Mouse (Mus musculus) heart, embryonic 13.5 days (tissue): ENCODE measurements at regions not wholly inside any gene's neighbourhood (a gene's known extent, or its start where the extent isn't known, plus 50 kb on each side); places are given as distances from the start of the nearest gene placed in this dataset.

Source experiments
- ATAC-seq: fragments of 200-750 bp; cut with Nextera tagmentation; 2 replicates; pipeline ENCODE4 v1.8.0; 2017; ENCODE audit warnings: moderate TSS enrichment; ENCODE audit not compliant: insufficient number of reproducible peaks, low FRiP score, low TSS enrichment; ENCODE audit errors: extremely low read depth
- H3K27ac ChIP-seq: fragments of 300-500 bp; sonication (generic); replicated peaks from 2 replicates; pipeline ENCODE4 v1.5.1; 2015; ENCODE audit warnings: moderate library complexity, mild to moderate bottlenecking, inconsistent platforms
- H3K27me3 ChIP-seq: fragments of 300-500 bp; sonication (generic); replicated peaks from 2 replicates; pipeline ENCODE4 v1.6.1; 2015; ENCODE audit warnings: mild to moderate bottlenecking, inconsistent platforms
- H3K36me3 ChIP-seq: fragments of 300-500 bp; sonication (generic); 2 replicates; pipeline ENCODE4 v1.6.1; 2015; ENCODE audit warnings: mild to moderate bottlenecking, inconsistent platforms
- H3K4me1 ChIP-seq: fragments of 300-500 bp; sonication (generic); 2 replicates; pipeline ENCODE4 v1.6.1; 2015; ENCODE audit warnings: inconsistent platforms
- H3K4me2 ChIP-seq: fragments of 300-500 bp; sonication (generic); 2 replicates; pipeline ENCODE4 v1.6.1; 2015; ENCODE audit warnings: inconsistent platforms, mild to moderate bottlenecking, moderate library complexity
- H3K4me3 ChIP-seq: fragments of 300-500 bp; sonication (generic); 2 replicates; pipeline ENCODE4 v1.5.1; 2015; ENCODE audit warnings: moderate library complexity, mild to moderate bottlenecking, inconsistent platforms
- H3K9ac ChIP-seq: fragments of 300-500 bp; sonication (generic); 2 replicates; pipeline ENCODE4 v1.6.1; 2015; ENCODE audit warnings: inconsistent platforms, mild to moderate bottlenecking, moderate library complexity
- H3K9me3 ChIP-seq: fragments of 300-500 bp; sonication (generic); 2 replicates; pipeline ENCODE4 v1.6.1; 2016; ENCODE audit warnings: inconsistent platforms
- WGBS: fragments of 180-500 bp; shearing (Covaris S2); methylation state at CpG from one replicate; pipeline ENCODE4 v1.1.7; 2015; ENCODE audit warnings: mixed read lengths; 5-methylcytosine and 5-hydroxymethylcytosine counted together

DNA sequence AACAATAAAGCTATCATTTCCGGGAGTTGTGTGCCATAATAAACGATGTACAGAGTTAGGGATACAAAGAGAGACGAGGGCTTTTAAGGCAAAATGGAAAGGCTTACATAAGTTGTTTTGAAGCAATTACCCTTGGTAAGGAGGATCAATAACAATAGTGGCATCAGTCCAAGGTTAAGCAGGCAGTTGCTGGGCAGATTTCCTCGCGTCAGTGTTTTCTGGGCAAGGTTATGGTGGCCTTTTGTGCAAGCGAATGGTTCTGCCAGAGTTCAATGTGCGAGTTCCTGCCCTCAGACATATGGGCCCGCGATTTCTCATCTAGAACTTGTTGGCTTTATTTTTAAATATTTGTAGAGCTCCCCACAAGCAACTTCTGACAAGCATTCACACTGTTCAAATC lies 597.7 kb downstream of the Gm19410 start:
- Histone ChIP-seq H3K36me3 (no peaks in the 10 kb centered on the region), H3K9ac (no peak overlapping the region), H3K27ac (no peak overlapping the region), H3K4me2 (no peak overlapping the region), H3K9me3 (no peaks in the 10 kb centered on the region), H3K4me1 (no peaks in the 10 kb centered on the region), H3K4me3 (no peak overlapping the region), H3K27me3 (no peaks in the 10 kb centered on the region)
- ATAC-seq: no peak
- 74% methylated on average over 9 of the region's 9 CpGs for WGBS

- no peak overlapping the region for H3K4me2 ChIP-seq
- no peaks in the 10 kb centered on the region for H3K27me3 ChIP-seq
- H3K9ac ChIP-seq: no peak overlapping the region
- H3K4me1 ChIP-seq: no peaks in the 10 kb centered on the region
- no peaks in the 10 kb centered on the region for H3K9me3 ChIP-seq
- no peaks in the 10 kb centered on the region for H3K36me3 ChIP-seq
- 74% methylated on average over 6 of the region's 6 CpGs for whole genome bisulfite sequencing
- H3K4me3 ChIP-seq: no peak overlapping the region
- H3K27ac ChIP-seq: no peak overlapping the region
- ATAC-seq: no peak
Measured at GRCm38 (mm10) chr8:36364567-36365231, 599.1 kb downstream of the Gm19410 start.

GRCm38 (mm10) chr8:36365945-36366344 lies 600.4 kb downstream of the Gm19410 start:
- 53% methylated on average over 2 of the region's 2 CpGs for WGBS
- H3K36me3 ChIP-seq: no peaks in the 10 kb centered on the region
- H3K9me3 ChIP-seq: no peaks in the 10 kb centered on the region
- no peak overlapping the region for H3K9ac ChIP-seq
- no peak overlapping the region for H3K4me2 ChIP-seq
- no peaks in the 10 kb centered on the region for H3K27me3 ChIP-seq
- H3K4me1 ChIP-seq: no peaks in the 10 kb centered on the region
- H3K27ac ChIP-seq: no peak overlapping the region
- ATAC-seq: no peak
- H3K4me3 ChIP-seq: no peak overlapping the region

DNA sequence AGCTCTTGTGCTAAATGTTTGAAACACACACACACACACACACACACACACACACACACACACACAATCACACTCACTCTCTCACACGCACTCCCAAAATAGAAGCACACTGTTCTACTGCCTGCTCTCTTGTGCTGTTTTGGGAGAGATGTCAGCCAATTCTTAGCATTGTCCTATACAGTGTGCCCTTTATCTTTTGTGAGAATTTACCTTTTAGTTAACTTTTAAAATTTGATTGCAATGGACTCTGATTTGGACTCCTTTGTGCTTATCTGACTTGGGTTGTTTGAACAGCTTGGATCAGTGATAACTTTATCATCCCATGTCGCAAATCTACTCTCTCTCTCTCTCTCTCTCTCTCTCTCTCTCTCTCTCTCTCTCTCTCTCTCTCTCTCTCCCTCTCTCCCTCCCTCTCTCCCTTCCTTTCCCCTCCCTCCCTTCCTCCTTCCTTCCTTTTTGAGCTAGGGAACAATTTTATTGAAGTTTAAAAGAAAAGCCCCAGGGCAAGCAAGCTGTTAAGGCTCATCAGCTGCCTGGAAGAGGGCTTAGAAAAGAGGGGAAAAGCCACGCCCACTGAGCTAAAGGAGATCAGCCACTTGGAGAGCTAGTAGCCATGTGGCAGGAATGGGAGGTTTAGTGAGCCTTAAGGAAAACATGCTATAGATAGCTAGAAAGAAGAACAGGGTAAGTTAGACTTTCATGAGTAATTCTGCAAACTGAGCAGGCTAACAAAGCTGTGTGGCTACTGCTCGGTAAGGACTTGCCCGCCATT lies 611.2 kb downstream of the Gm19410 start:
- Histone ChIP-seq H3K27me3 (no peaks in the 10 kb centered on the region), H3K36me3 (no peaks in the 10 kb centered on the region), H3K4me3 (no peak overlapping the region), H3K4me1 (peaks cover 20% of the 10 kb centered on the region), H3K9ac (no peak overlapping the region), H3K27ac (peak overlapping the region; percentile 28; the same call in 1 of the 2 replicates), H3K4me2 (no peak overlapping the region), H3K9me3 (no peaks in the 10 kb centered on the region)
- 49% methylated on average over 5 of the region's 5 CpGs for WGBS
- ATAC-seq: no peak

- ATAC-seq: no peak
- Histone ChIP-seq H3K27me3 (no peaks in the 10 kb centered on the region), H3K9ac (no peak overlapping the region), H3K4me1 (peaks cover 11% of the 10 kb centered on the region), H3K9me3 (no peaks in the 10 kb centered on the region), H3K4me2 (peak overlapping the region; percentile 8; the same call in 1 of the 2 replicates), H3K27ac (peak overlapping the region; percentile 37; the same call in 1 of the 2 replicates), H3K36me3 (no peaks in the 10 kb centered on the region), H3K4me3 (no peak overlapping the region)
- 24% methylated on average over 9 of the region's 9 CpGs for WGBS
Measured at GRCm38 (mm10) chr8:36394487-36394886, 598.9 kb upstream of the AI429214 start.

DNA sequence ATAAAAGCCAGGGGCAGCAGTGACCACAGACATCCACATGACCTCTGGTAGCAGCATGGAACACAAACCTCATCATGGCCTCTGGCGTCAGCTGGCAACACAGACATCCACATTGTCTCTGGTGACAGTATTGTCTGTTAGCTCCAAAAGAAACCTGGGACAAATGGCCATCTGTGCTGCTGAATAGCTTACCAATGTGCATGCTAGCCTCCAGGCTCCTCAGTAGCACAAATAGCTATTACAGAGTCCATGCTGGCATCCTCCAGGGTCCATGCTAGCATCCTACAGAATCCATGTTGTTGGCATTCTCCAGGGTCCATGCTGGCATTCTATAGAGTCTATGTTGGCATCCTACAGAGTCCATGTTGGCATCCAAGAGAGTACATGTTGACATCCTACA lies 596.9 kb upstream of the AI429214 start:
- no peak overlapping the region for H3K4me2 ChIP-seq
- no peaks in the 10 kb centered on the region for H3K9me3 ChIP-seq
- WGBS: 79% methylated on average over 1 of the region's 1 CpGs
- H3K27ac ChIP-seq: no peak overlapping the region
- no peak for ATAC-seq
- no peaks in the 10 kb centered on the region for H3K27me3 ChIP-seq
- H3K36me3 ChIP-seq: no peaks in the 10 kb centered on the region
- H3K4me1 ChIP-seq: peaks cover 11% of the 10 kb centered on the region
- no peak overlapping the region for H3K4me3 ChIP-seq
- H3K9ac ChIP-seq: no peak overlapping the region

DNA sequence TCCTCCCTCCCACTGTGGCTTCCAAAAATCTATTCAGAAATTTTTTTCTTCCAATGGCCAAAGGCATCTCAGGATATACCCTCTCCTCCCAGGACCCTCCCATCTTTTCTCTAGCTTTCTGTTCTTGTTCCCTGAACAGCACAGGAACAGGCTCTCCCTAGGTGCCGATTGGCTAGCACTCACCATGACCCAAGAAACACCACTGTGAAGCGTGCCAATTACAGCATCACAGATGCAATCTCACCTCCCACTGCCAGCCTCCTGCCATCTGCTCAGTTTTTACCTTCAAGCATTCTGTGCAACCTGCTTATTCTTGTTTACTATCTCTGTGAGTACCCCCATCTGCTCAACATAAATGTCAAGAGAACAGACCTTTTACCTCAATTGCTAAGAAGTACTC lies 586.7 kb upstream of the AI429214 start:
- peaks cover under 1% of the 10 kb centered on the region; the same call in 1 of the 2 replicates for H3K4me1 ChIP-seq
- H3K36me3 ChIP-seq: no peaks in the 10 kb centered on the region
- peaks cover 10% of the 10 kb centered on the region; the same call in 1 of the 2 replicates for H3K9me3 ChIP-seq
- no peaks in the 10 kb centered on the region for H3K27me3 ChIP-seq
- no peak overlapping the region for H3K27ac ChIP-seq
- WGBS: 71% methylated on average over 2 of the region's 2 CpGs
- no peak overlapping the region for H3K9ac ChIP-seq
- H3K4me2 ChIP-seq: no peak overlapping the region
- no peak overlapping the region for H3K4me3 ChIP-seq
- ATAC-seq: no peak
